Mouse (Mus musculus) midbrain, embryonic 11.5 days (tissue): ENCODE data around the gene Krt16. TPM values are rescaled to one million over a fixed set of nuclear protein-coding genes. Genes with fewer than 3 reads are reported as not detected.
"Not testable (repeated sequence)": the region's sequence is repeated elsewhere in the genome, so short reads cannot be mapped to it uniquely, and the experiment has no call there.

Source experiments
- ATAC-seq: fragments of 200-750 bp; cut with Nextera tagmentation; 2 replicates; pipeline ENCODE4 v1.8.0; 2017; ENCODE audit warnings: moderate TSS enrichment, moderate library complexity; ENCODE audit not compliant: low FRiP score
- DNase-seq: peaks from one replicate; pipeline ENCODE4 v3.0.0; 2015; ENCODE audit warnings: low spot score; ENCODE audit errors: missing footprints
- H3K27ac ChIP-seq: fragments of 300-500 bp; sonication (generic); 2 replicates; pipeline ENCODE4 v1.5.1; 2014; ENCODE audit warnings: low read depth, low read length
- H3K27me3 ChIP-seq: fragments of 300-500 bp; sonication (generic); 2 replicates; pipeline ENCODE4 v1.6.1; 2014; ENCODE audit warnings: mild to moderate bottlenecking, low read length, moderate library complexity, mixed read lengths; ENCODE audit not compliant: control insufficient read depth, insufficient read depth
- H3K36me3 ChIP-seq: fragments of 300-500 bp; sonication (generic); 2 replicates; pipeline ENCODE4 v1.6.1; 2014; ENCODE audit warnings: mild to moderate bottlenecking, low read length, moderate library complexity, mixed read lengths; ENCODE audit not compliant: control insufficient read depth, insufficient read depth
- H3K4me1 ChIP-seq: fragments of 300-500 bp; sonication (generic); 2 replicates; pipeline ENCODE4 v1.6.1; 2014; ENCODE audit warnings: low read length; ENCODE audit not compliant: control insufficient read depth, insufficient read depth
- H3K4me2 ChIP-seq: fragments of 300-500 bp; sonication (generic); 2 replicates; pipeline ENCODE4 v1.6.1; 2014; ENCODE audit warnings: mild to moderate bottlenecking, moderate library complexity
- H3K4me3 ChIP-seq: fragments of 300-500 bp; sonication (generic); 2 replicates; pipeline ENCODE4 v1.5.1; 2014; ENCODE audit warnings: low read depth, low read length
- H3K9ac ChIP-seq: fragments of 300-500 bp; sonication (generic); 2 replicates; pipeline ENCODE4 v1.6.1; 2014; ENCODE audit warnings: low read length
- H3K9me3 ChIP-seq: fragments of 300-500 bp; sonication (generic); 2 replicates; pipeline ENCODE4 v1.6.1; 2016; ENCODE audit warnings: low read length; ENCODE audit not compliant: control insufficient read depth
- WGBS: fragments of 180-500 bp; shearing (Covaris S2); extraction: QIAGEN DNeasy Blood & Tissue Kit; methylation state at CpG from one replicate; pipeline ENCODE4 v1.1.7; 2014; 5-methylcytosine and 5-hydroxymethylcytosine counted together
- polyA plus RNA-seq: library from polyadenylated mRNA; unstranded; fragments of >200 nt; fragmentation: Nextera tagmentation; extraction: Ambion mirVana; gene quantifications from 2 replicates; pipeline ENCODE4 v1.2.1, GENCODE M21; 2014

The Krt16 gene
- polyA plus RNA-seq, 1 experiment from 2014 or later: not detected

GRCm38 (mm10) chr11:100261235-100261605, 12.5 kb upstream of the Krt16 start:
- H3K36me3 ChIP-seq: no peaks in the 10 kb centered on the region
- 79% methylated on average over 9 of the region's 9 CpGs for WGBS
- H3K4me3 ChIP-seq: no peak overlapping the region
- no peak overlapping the region for H3K4me2 ChIP-seq
- DNase-seq (peak; percentile 77), ATAC-seq (no peak)
- no peak overlapping the region for H3K9ac ChIP-seq
- no peaks in the 10 kb centered on the region; the same call in 1 of the 2 replicates for H3K4me1 ChIP-seq
- H3K27me3 ChIP-seq: no peaks in the 10 kb centered on the region
- no peaks in the 10 kb centered on the region for H3K9me3 ChIP-seq
- H3K27ac ChIP-seq: no peak overlapping the region

- no peaks in the 10 kb centered on the region for H3K9me3 ChIP-seq
- H3K9ac ChIP-seq: no peak within 1 kb of the TSS
- WGBS: 74% methylated on average over 20 of the region's 21 CpGs
- DNase-seq (no peak), ATAC-seq (no peak)
- no peak within 1 kb of the TSS for H3K4me2 ChIP-seq
- no peak within 1 kb of the TSS for H3K4me3 ChIP-seq
- no peaks in the 10 kb centered on the region for H3K27me3 ChIP-seq
- no peak within 1 kb of the TSS for H3K27ac ChIP-seq
- H3K4me1 ChIP-seq: no peaks in the 10 kb centered on the region; the same call in 1 of the 2 replicates
- no peaks in the 10 kb centered on the region for H3K36me3 ChIP-seq
Observed at GRCm38 (mm10) chr11:100260514-100261234, 12.0 kb upstream of the Krt16 start, which contains the start of gene Krt17. TSS of gene Krt17 (minus strand) at chr11:100261029.

GRCm38 (mm10) chr11:100259079-100259478, 10.4 kb upstream of the Krt16 start:
- Histone ChIP-seq H3K27ac (no peak overlapping the region), H3K36me3 (no peaks in the 10 kb centered on the region), H3K4me1 (no peaks in the 10 kb centered on the region; the same call in 1 of the 2 replicates), H3K9ac (no peak overlapping the region), H3K27me3 (no peaks in the 10 kb centered on the region), H3K9me3 (no peaks in the 10 kb centered on the region), H3K4me2 (no peak overlapping the region), H3K4me3 (no peak overlapping the region)
- DNase-seq (no peak), ATAC-seq (no peak)
- WGBS: 93% methylated on average over 9 of the region's 9 CpGs

- H3K9ac ChIP-seq: no peak overlapping the region
- H3K36me3 ChIP-seq: no peaks in the 10 kb centered on the region
- no peak overlapping the region for H3K27ac ChIP-seq
- WGBS: 97% methylated on average over 1 of the region's 1 CpGs
- no peak overlapping the region for H3K4me3 ChIP-seq
- ATAC-seq (no peak), DNase-seq (peak; percentile 31)
- no peaks in the 10 kb centered on the region for H3K27me3 ChIP-seq
- H3K9me3 ChIP-seq: no peaks in the 10 kb centered on the region
- H3K4me1 ChIP-seq: no peaks in the 10 kb centered on the region; the same call in 1 of the 2 replicates
- H3K4me2 ChIP-seq: no peak overlapping the region
Observed at GRCm38 (mm10) chr11:100257967-100258366, 9.3 kb upstream of the Krt16 start.

- no peaks in the 10 kb centered on the region for H3K36me3 ChIP-seq
- no peaks in the 10 kb centered on the region for H3K9me3 ChIP-seq
- H3K9ac ChIP-seq: no peak overlapping the region
- no peak overlapping the region for H3K4me2 ChIP-seq
- DNase-seq: peak; percentile 72
- no peaks in the 10 kb centered on the region for H3K27me3 ChIP-seq
- no peak overlapping the region for H3K27ac ChIP-seq
- no peaks in the 10 kb centered on the region; the same call in 1 of the 2 replicates for H3K4me1 ChIP-seq
- no peak for ATAC-seq
- 89% methylated on average over 6 of the region's 6 CpGs for WGBS
- H3K4me3 ChIP-seq: no peak overlapping the region
Observed at GRCm38 (mm10) chr11:100255514-100255913, 6.8 kb upstream of the Krt16 start.

GRCm38 (mm10) chr11:100254360-100255090, 5.8 kb upstream of the Krt16 start:
- no peaks in the 10 kb centered on the region for H3K27me3 ChIP-seq
- DNase-seq: peak; percentile 31
- 71% methylated on average over 5 of the region's 5 CpGs for WGBS

GRCm38 (mm10) chr11:100246471-100246870, 2.2 kb downstream of the Krt16 start:
- 76% methylated on average over 7 of the region's 7 CpGs for WGBS
- H3K27me3 ChIP-seq, H3K4me2 ChIP-seq, ATAC-seq, H3K9ac ChIP-seq, H3K4me1 ChIP-seq, DNase-seq, H3K36me3 ChIP-seq, H3K4me3 ChIP-seq, H3K27ac ChIP-seq, H3K9me3 ChIP-seq: not testable (repeated sequence)

More at GRCm38 (mm10) chr11:100254360-100255090, 5.8 kb upstream of the Krt16 start:
- no peak for ATAC-seq
- no peak overlapping the region for H3K27ac ChIP-seq
- no peak overlapping the region for H3K4me3 ChIP-seq
- H3K9ac ChIP-seq: no peak overlapping the region
- no peaks in the 10 kb centered on the region; the same call in 1 of the 2 replicates for H3K4me1 ChIP-seq
- no peaks in the 10 kb centered on the region for H3K9me3 ChIP-seq
- no peaks in the 10 kb centered on the region for H3K36me3 ChIP-seq
- H3K4me2 ChIP-seq: no peak overlapping the region

GRCm38 (mm10) chr11:100240272-100240671, 8.4 kb downstream of the Krt16 start:
- not testable (repeated sequence) for H3K9me3 ChIP-seq, H3K4me2 ChIP-seq, H3K27me3 ChIP-seq, H3K4me1 ChIP-seq, DNase-seq, H3K4me3 ChIP-seq, ATAC-seq, H3K36me3 ChIP-seq, H3K9ac ChIP-seq, H3K27ac ChIP-seq
- 95% methylated on average over 4 of the region's 4 CpGs for WGBS

- H3K4me1 ChIP-seq: no peaks in the 10 kb centered on the region
- H3K4me2 ChIP-seq: no peak overlapping the region
- 73% methylated on average over 8 of the region's 8 CpGs for WGBS
- H3K27ac ChIP-seq: no peak overlapping the region
- H3K9me3 ChIP-seq: no peaks in the 10 kb centered on the region; the same call in 1 of the 2 replicates
- no peaks in the 10 kb centered on the region for H3K36me3 ChIP-seq
- no peak overlapping the region for H3K9ac ChIP-seq
- H3K27me3 ChIP-seq: no peaks in the 10 kb centered on the region
- ATAC-seq (no peak), DNase-seq (no peak)
- H3K4me3 ChIP-seq: no peak overlapping the region
Observed at GRCm38 (mm10) chr11:100221741-100222140, 27.0 kb downstream of the Krt16 start.
